11 mouse cellular contexts compared by ENCODE assay signal in the genomic region with DNA sequence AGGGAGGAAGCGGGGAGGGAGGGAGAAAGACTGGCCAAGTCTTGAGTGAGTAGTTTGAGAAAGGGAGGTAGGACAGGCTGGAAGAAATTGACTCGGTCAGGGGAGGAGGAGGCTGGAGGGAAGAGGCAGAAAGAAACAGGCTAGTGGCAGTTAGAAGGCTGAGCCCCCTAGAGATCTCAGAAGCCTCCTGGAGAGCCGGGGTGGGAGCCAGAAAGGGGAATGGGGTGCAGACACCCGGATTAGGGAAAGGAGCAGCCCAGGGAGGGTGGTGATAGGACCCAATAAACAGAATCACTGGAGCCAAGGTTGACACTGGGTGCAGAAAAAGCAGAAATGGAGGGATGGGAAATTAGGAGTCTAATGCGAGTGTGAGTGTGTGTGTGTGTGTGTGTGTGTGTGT. TPM values are rescaled to one million over a fixed set of nuclear protein-coding genes. Genes with fewer than 3 reads are reported as not detected.
A peak's percentile ranks its signal among the peaks of the same experiment; 100 is the strongest.
DNase-seq lines count a peak whose midpoint lies in the region; ATAC-seq and TF ChIP-seq lines count a peak whose summit lies in the region.
"Had no signal": no experiment of that assay in that cellular context is flagged by ENCODE, and none has a peak within 500 bp of the region (broad histone marks: within the 10 kb centered on the region; RNA-seq: fewer than 3 reads in every experiment).

No protein-coding gene starts in this region.

- no peak overlapping the region for H3K4me3 ChIP-seq in forebrain, embryonic 12.5 days (replicated peaks)
- no peak overlapping the region for H3K4me3 ChIP-seq in forebrain, embryonic 11.5 days (ENCODE audit: low read depth, low read length)
- peak overlapping the region; percentile 39; the same call in 1 of the 2 replicates for H3K4me3 ChIP-seq in lung, embryonic 14.5 days (ENCODE audit: low read depth, low read length)
- H3K4me3 ChIP-seq in hindbrain, postnatal 0 days (ENCODE audit: low read length) = peak overlapping the region; percentile 39
- peak overlapping the region; percentile 43 for H3K4me3 ChIP-seq in neural tube, embryonic 15.5 days (replicated peaks)
- no peak overlapping the region for H3K4me3 ChIP-seq in kidney, adult 2 months (ENCODE audit: insufficient read depth, low read depth, low read length)

- peaks cover under 1% of the 10 kb centered on the region for H3K36me3 ChIP-seq in forebrain, embryonic 12.5 days (replicated peaks)
- no peaks in the 10 kb centered on the region for H3K36me3 ChIP-seq in forebrain, embryonic 11.5 days (ENCODE audit: control insufficient read depth, insufficient read depth, low read length)
- H3K36me3 ChIP-seq in lung, embryonic 14.5 days (ENCODE audit: insufficient read depth) = peaks cover 1% of the 10 kb centered on the region; the same call in 1 of the 2 replicates
- H3K36me3 ChIP-seq in hindbrain, postnatal 0 days (ENCODE audit: insufficient read depth, low read length) = no peaks in the 10 kb centered on the region
- H3K36me3 ChIP-seq in neural tube, embryonic 15.5 days = peaks cover 2% of the 10 kb centered on the region
- H3K36me3 ChIP-seq in kidney, adult 2 months (ENCODE audit: control insufficient read depth, insufficient read depth, low read length) = no peaks in the 10 kb centered on the region

- 26% methylated on average over 5 of the region's 5 CpGs for WGBS in forebrain, embryonic 12.5 days
- WGBS in forebrain, embryonic 11.5 days = 26% methylated on average over 5 of the region's 5 CpGs
- WGBS in lung, embryonic 14.5 days = 20% methylated on average over 5 of the region's 5 CpGs
- 31% methylated on average over 5 of the region's 5 CpGs for WGBS in hindbrain, postnatal 0 days
- WGBS in neural tube, embryonic 15.5 days = 12% methylated on average over 5 of the region's 5 CpGs
- WGBS in kidney, adult 2 months = 20% methylated on average over 5 of the region's 5 CpGs

- no peaks in the 10 kb centered on the region for H3K9me3 ChIP-seq in forebrain, embryonic 12.5 days
- H3K9me3 ChIP-seq in forebrain, embryonic 11.5 days (ENCODE audit: control insufficient read depth, low read length) = no peaks in the 10 kb centered on the region
- no peaks in the 10 kb centered on the region for H3K9me3 ChIP-seq in lung, embryonic 14.5 days (ENCODE audit: low read depth, low read length)
- H3K9me3 ChIP-seq in hindbrain, postnatal 0 days (ENCODE audit: low read length) = no peaks in the 10 kb centered on the region
- H3K9me3 ChIP-seq in neural tube, embryonic 15.5 days (replicated peaks) = no peaks in the 10 kb centered on the region
- H3K9me3 ChIP-seq: liver, embryonic 13.5 days had no signal

- no peak for TF ChIP-seq POLR2A in kidney, adult 2 months (IDR thresholded peaks at IDR 0.05; ENCODE audit: low read depth, low read length)

- peaks cover 29% of the 10 kb centered on the region for H3K4me1 ChIP-seq in forebrain, embryonic 12.5 days
- H3K4me1 ChIP-seq in forebrain, embryonic 11.5 days (replicated peaks; ENCODE audit: control insufficient read depth, insufficient read depth, low read length) = peaks cover 10% of the 10 kb centered on the region; the same call in 1 of the 2 replicates
- no peaks in the 10 kb centered on the region for H3K4me1 ChIP-seq in lung, embryonic 14.5 days (ENCODE audit: insufficient read depth)
- H3K4me1 ChIP-seq in hindbrain, postnatal 0 days (ENCODE audit: insufficient read depth, low read length) = peaks cover 19% of the 10 kb centered on the region
- peaks cover 38% of the 10 kb centered on the region for H3K4me1 ChIP-seq in neural tube, embryonic 15.5 days
- H3K4me1 ChIP-seq in kidney, adult 2 months (ENCODE audit: control insufficient read depth, insufficient read depth, low read length) = peaks cover 8% of the 10 kb centered on the region

- no peak overlapping the region for H3K9ac ChIP-seq in forebrain, embryonic 12.5 days
- H3K9ac ChIP-seq in forebrain, embryonic 11.5 days (ENCODE audit: low read length) = no peak overlapping the region
- no peak overlapping the region for H3K9ac ChIP-seq in lung, embryonic 14.5 days
- H3K9ac ChIP-seq in hindbrain, postnatal 0 days (replicated peaks; ENCODE audit: low read length) = no peak overlapping the region; the same call in 1 of the 2 replicates
- no peak overlapping the region for H3K9ac ChIP-seq in neural tube, embryonic 15.5 days (replicated peaks)
- H3K9ac ChIP-seq: liver, embryonic 13.5 days had no signal

- H3K27ac ChIP-seq in forebrain, embryonic 12.5 days = no peak overlapping the region
- no peak overlapping the region for H3K27ac ChIP-seq in forebrain, embryonic 11.5 days (ENCODE audit: low read depth, low read length)
- no peak overlapping the region for H3K27ac ChIP-seq in lung, embryonic 14.5 days (ENCODE audit: low read depth)
- H3K27ac ChIP-seq in hindbrain, postnatal 0 days = no peak overlapping the region
- no peak overlapping the region for H3K27ac ChIP-seq in neural tube, embryonic 15.5 days (replicated peaks)
- no peak overlapping the region for H3K27ac ChIP-seq in kidney, adult 2 months (ENCODE audit: insufficient read depth, low read depth, low read length)
- H3K27ac ChIP-seq: liver, embryonic 13.5 days had no signal

- no peak for DNase-seq in forebrain, embryonic 11.5 days (ENCODE audit: low spot score)
- DNase-seq in lung, embryonic 14.5 days = no peak
- DNase-seq in lung, adult 18-20 months = no peak
- DNase-seq in hindbrain, postnatal 0 days (ENCODE audit: low spot score) = no peak
- DNase-seq in kidney, adult 2 months = no peak
- DNase-seq: liver, embryonic 13.5 days had no signal

- no peak for ATAC-seq in forebrain, embryonic 12.5 days (ENCODE audit: low FRiP score)
- no peak for ATAC-seq in forebrain, embryonic 11.5 days (replicated peaks; ENCODE audit: low FRiP score)
- ATAC-seq in lung, embryonic 14.5 days (ENCODE audit: insufficient read depth) = no peak
- no peak for ATAC-seq in hindbrain, postnatal 0 days
- no peak for ATAC-seq in neural tube, embryonic 15.5 days (ENCODE audit: low FRiP score)
- no peak for ATAC-seq in megakaryocyte progenitor cell, adult 5-6 weeks (replicated peaks; ENCODE audit: poor library complexity)

- H3K27me3 ChIP-seq in forebrain, embryonic 12.5 days = peaks cover 73% of the 10 kb centered on the region
- H3K27me3 ChIP-seq in forebrain, embryonic 11.5 days (ENCODE audit: control insufficient read depth, insufficient read depth, low read length) = peaks cover 39% of the 10 kb centered on the region
- H3K27me3 ChIP-seq in lung, embryonic 14.5 days (ENCODE audit: insufficient read depth, low read length) = peaks cover 65% of the 10 kb centered on the region
- H3K27me3 ChIP-seq in hindbrain, postnatal 0 days (ENCODE audit: insufficient read depth, low read length) = peaks cover 6% of the 10 kb centered on the region; the same call in 1 of the 2 replicates
- H3K27me3 ChIP-seq in neural tube, embryonic 15.5 days (replicated peaks) = peaks cover 34% of the 10 kb centered on the region
- no peaks in the 10 kb centered on the region for H3K27me3 ChIP-seq in kidney, adult 2 months (replicated peaks; ENCODE audit: control insufficient read depth, insufficient read depth, low read length)

- peak overlapping the region; percentile 61; the same call in 1 of the 2 replicates for H3K4me2 ChIP-seq in forebrain, embryonic 12.5 days
- H3K4me2 ChIP-seq in forebrain, embryonic 11.5 days (ENCODE audit: low read depth, low read length, severe bottlenecking) = no peak overlapping the region
- peak overlapping the region; percentile 71; the same call in 1 of the 2 replicates for H3K4me2 ChIP-seq in lung, embryonic 14.5 days
- peak overlapping the region; percentile 67 for H3K4me2 ChIP-seq in hindbrain, postnatal 0 days (ENCODE audit: low read depth, low read length)
- H3K4me2 ChIP-seq in neural tube, embryonic 15.5 days = peak overlapping the region; percentile 80

- no peak for TF ChIP-seq CTCF in lung, embryonic 14.5 days (IDR thresholded peaks at IDR 0.05; ENCODE audit: low read depth)
- TF ChIP-seq CTCF in hindbrain, postnatal 0 days (IDR thresholded peaks at IDR 0.05; ENCODE audit: low read depth) = no peak
- TF ChIP-seq CTCF in kidney, adult 2 months (conservative IDR thresholded peaks at IDR 0.05; ENCODE audit: insufficient read depth, insufficient read length, low read depth, low read length) = no peak

RNA-seq across cellular contexts. Expression of a gene that starts 1.0 kb away (rescaled TPM):
- 0.47 TPM in 1 of 2 replicates, not detected in the other for polyA plus RNA-seq in forebrain, embryonic 12.5 days (2016; fragmentation: Nextera tagmentation; extraction: Ambion mirVana)
- polyA plus RNA-seq in forebrain, embryonic 11.5 days (2014; fragmentation: Nextera tagmentation; extraction: Ambion mirVana) = 0.33 and 0.44 TPM in 2 replicates
- polyA plus RNA-seq in lung, embryonic 14.5 days (2014; fragmentation: Nextera tagmentation; extraction: Ambion mirVana) = 0.35 and 0.53 TPM in 2 replicates
- 4.2 and 6.1 TPM in 2 replicates for total RNA-seq in hindbrain, postnatal 0 days (2014; rRNA removed)
- 2.5 and 3.6 TPM in 2 replicates for polyA plus RNA-seq in hindbrain, postnatal 0 days (2015; fragmentation: Nextera tagmentation; extraction: Ambion mirVana)
- 1.9 and 2.0 TPM in 2 replicates for polyA plus RNA-seq in neural tube, embryonic 15.5 days (2015; fragmentation: Nextera tagmentation; extraction: Ambion mirVana)
- total RNA-seq in megakaryocyte progenitor cell, adult 5-6 weeks (2015) = not detected in 2 replicates
- not detected in 2 replicates for total RNA-seq in megakaryocyte progenitor cell, adult 5-6 weeks (2017)
- 0.36 and 0.69 TPM in 2 replicates for polyA plus RNA-seq in kidney, adult 2 months (2012; rRNA removed)
- polyA plus RNA-seq: activated CD4-positive, CD25-positive, alpha-beta regulatory T cell, adult 4 months; liver, embryonic 13.5 days had no signal

RNA-seq across cellular contexts. Expression of a gene that starts 7.8 kb away (rescaled TPM):
- polyA plus RNA-seq in forebrain, embryonic 12.5 days (2016; fragmentation: Nextera tagmentation; extraction: Ambion mirVana) = 136 and 146 TPM in 2 replicates
- polyA plus RNA-seq in forebrain, embryonic 11.5 days (2014; fragmentation: Nextera tagmentation; extraction: Ambion mirVana) = 142 and 149 TPM in 2 replicates
- 116 and 123 TPM in 2 replicates for polyA plus RNA-seq in lung, embryonic 14.5 days (2014; fragmentation: Nextera tagmentation; extraction: Ambion mirVana)
- 28.4 and 28.5 TPM in 2 replicates for total RNA-seq in hindbrain, postnatal 0 days (2014; rRNA removed)
- polyA plus RNA-seq in hindbrain, postnatal 0 days (2015; fragmentation: Nextera tagmentation; extraction: Ambion mirVana) = 143 and 145 TPM in 2 replicates
- polyA plus RNA-seq in neural tube, embryonic 15.5 days (2015; fragmentation: Nextera tagmentation; extraction: Ambion mirVana) = 155 and 168 TPM in 2 replicates
- total RNA-seq in megakaryocyte progenitor cell, adult 5-6 weeks (2015) = 82.1 and 83.5 TPM in 2 replicates
- 57.1 and 87.6 TPM in 2 replicates for total RNA-seq in megakaryocyte progenitor cell, adult 5-6 weeks (2017)
- polyA plus RNA-seq in kidney, adult 2 months (2012; rRNA removed) = 54.9 and 73.8 TPM in 2 replicates

RNA-seq across cellular contexts. Expression of a gene that starts 14.7 kb away (rescaled TPM):
- 79.5 and 86.7 TPM in 2 replicates for polyA plus RNA-seq in forebrain, embryonic 12.5 days (2016; fragmentation: Nextera tagmentation; extraction: Ambion mirVana)
- polyA plus RNA-seq in forebrain, embryonic 11.5 days (2014; fragmentation: Nextera tagmentation; extraction: Ambion mirVana) = 83.2 and 86.6 TPM in 2 replicates
- 102 and 109 TPM in 2 replicates for polyA plus RNA-seq in lung, embryonic 14.5 days (2014; fragmentation: Nextera tagmentation; extraction: Ambion mirVana)
- 45.0 and 52.7 TPM in 2 replicates for total RNA-seq in hindbrain, postnatal 0 days (2014; rRNA removed)
- polyA plus RNA-seq in hindbrain, postnatal 0 days (2015; fragmentation: Nextera tagmentation; extraction: Ambion mirVana) = 49.3 and 51.2 TPM in 2 replicates
- polyA plus RNA-seq in neural tube, embryonic 15.5 days (2015; fragmentation: Nextera tagmentation; extraction: Ambion mirVana) = 59.2 and 62.9 TPM in 2 replicates
- total RNA-seq in megakaryocyte progenitor cell, adult 5-6 weeks (2015) = 105 and 108 TPM in 2 replicates
- 37.2 and 53.9 TPM in 2 replicates for total RNA-seq in megakaryocyte progenitor cell, adult 5-6 weeks (2017)
- polyA plus RNA-seq in kidney, adult 2 months (2012; rRNA removed) = 26.5 and 33.7 TPM in 2 replicates

RNA-seq across cellular contexts. Expression of a gene that starts 14.7 kb away (rescaled TPM):
- polyA plus RNA-seq in forebrain, embryonic 12.5 days (2016; fragmentation: Nextera tagmentation; extraction: Ambion mirVana) = 7.1 and 7.7 TPM in 2 replicates
- 10.2 and 10.5 TPM in 2 replicates for polyA plus RNA-seq in forebrain, embryonic 11.5 days (2014; fragmentation: Nextera tagmentation; extraction: Ambion mirVana)
- 5.1 and 6.9 TPM in 2 replicates for polyA plus RNA-seq in lung, embryonic 14.5 days (2014; fragmentation: Nextera tagmentation; extraction: Ambion mirVana)
- total RNA-seq in hindbrain, postnatal 0 days (2014; rRNA removed) = 1.3 and 3.2 TPM in 2 replicates
- 3.4 and 4.0 TPM in 2 replicates for polyA plus RNA-seq in hindbrain, postnatal 0 days (2015; fragmentation: Nextera tagmentation; extraction: Ambion mirVana)
- polyA plus RNA-seq in neural tube, embryonic 15.5 days (2015; fragmentation: Nextera tagmentation; extraction: Ambion mirVana) = 5.5 and 5.8 TPM in 2 replicates
- 3.3 and 5.5 TPM in 2 replicates for total RNA-seq in megakaryocyte progenitor cell, adult 5-6 weeks (2015)
- 6.2 and 8.6 TPM in 2 replicates for total RNA-seq in megakaryocyte progenitor cell, adult 5-6 weeks (2017)
- 3.1 and 4.2 TPM in 2 replicates for polyA plus RNA-seq in kidney, adult 2 months (2012; rRNA removed)

RNA-seq across cellular contexts. Expression of a gene that starts 37.3 kb away (rescaled TPM):
- polyA plus RNA-seq in forebrain, embryonic 12.5 days (2016; fragmentation: Nextera tagmentation; extraction: Ambion mirVana) = not detected in 2 replicates
- not detected in 2 replicates for polyA plus RNA-seq in forebrain, embryonic 11.5 days (2014; fragmentation: Nextera tagmentation; extraction: Ambion mirVana)
- polyA plus RNA-seq in lung, embryonic 14.5 days (2014; fragmentation: Nextera tagmentation; extraction: Ambion mirVana) = not detected in 2 replicates
- not detected in 2 replicates for total RNA-seq in hindbrain, postnatal 0 days (2014; rRNA removed)
- polyA plus RNA-seq in hindbrain, postnatal 0 days (2015; fragmentation: Nextera tagmentation; extraction: Ambion mirVana) = 0.23 and 0.26 TPM in 2 replicates
- 0.27 TPM in 1 of 2 replicates, not detected in the other for polyA plus RNA-seq in neural tube, embryonic 15.5 days (2015; fragmentation: Nextera tagmentation; extraction: Ambion mirVana)
- not detected in 2 replicates for total RNA-seq in megakaryocyte progenitor cell, adult 5-6 weeks (2015)
- total RNA-seq in megakaryocyte progenitor cell, adult 5-6 weeks (2017) = not detected in 2 replicates
- 0.25 TPM in 1 of 2 replicates, not detected in the other for polyA plus RNA-seq in kidney, adult 2 months (2012; rRNA removed)
- polyA plus RNA-seq: activated CD4-positive, CD25-positive, alpha-beta regulatory T cell, adult 4 months; gonadal fat pad, adult 2 months; liver, embryonic 13.5 days had no signal

Comparison
In these comparisons a context has a peak if more than half of its experiments do, and no peak if none do; other contexts are left out.
1. H3K4me3 ChIP-seq: peak in lung, embryonic 14.5 days (single experiment), hindbrain, postnatal 0 days (single experiment) and neural tube, embryonic 15.5 days (single experiment); none in forebrain, embryonic 12.5 days (single experiment), forebrain, embryonic 11.5 days (single experiment) and kidney, adult 2 months (single experiment).